Comparison of ENCODE assay signal across 11 mouse cellular contexts in genomic region chr17:30428661-30429060, GRCm38 (mm10).
"Had no signal": no experiment of that assay in that cellular context is flagged by ENCODE, and none has a peak within 500 bp of the region (broad histone marks: within the 10 kb centered on the region; RNA-seq: fewer than 3 reads in every experiment).

No protein-coding gene starts in this region.

- DNase-seq: kidney, adult 11 months; kidney, adult 8-10 months; kidney, postnatal 10 days; kidney, postnatal 36 days; liver; lung, adult 18-20 months; lung, postnatal 10 days; lung, postnatal 36 days; retina, postnatal 1 day; thymus, adult 2 months; thymus, postnatal 25 days had no signal
